Mouse (Mus musculus): Measurements from ENCODE around the gene Vrtn.

The Vrtn gene

DNA sequence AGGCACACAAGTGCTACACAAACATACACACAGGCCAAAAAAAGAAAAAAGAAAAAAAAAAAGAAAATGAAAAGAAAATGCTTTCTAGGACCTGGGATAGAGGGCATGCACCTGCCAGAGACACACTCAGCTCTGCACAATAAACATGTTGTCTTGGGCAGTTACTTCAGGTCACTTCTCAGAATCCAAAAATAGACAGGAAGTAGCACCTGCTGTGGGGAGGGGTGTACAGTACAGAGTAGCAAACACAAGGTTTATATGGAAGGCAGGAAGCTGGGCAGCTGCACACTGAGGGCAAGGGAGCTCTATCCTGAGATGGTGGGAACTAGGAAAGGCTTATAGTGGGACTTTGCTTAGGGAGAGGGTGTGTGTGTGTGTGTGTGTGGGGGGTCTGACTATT is 50.5 kb downstream of the Vrtn start:
- no peak for DNase-seq

- DNase-seq = no peak
Measured at GRCm38 (mm10) chr12:84692141-84692540, 51.3 kb downstream of the Vrtn start.

- DNase-seq = peak; percentile 45
Measured at GRCm38 (mm10) chr12:84698319-84699081, 57.7 kb downstream of the Vrtn start, which contains the start of gene Syndig1l. Gene Syndig1l (minus strand): TSS chr12:84698831.

Measured in cerebellum, adult 8-10 months (tissue).